Mouse (Mus musculus) heart, adult 2 months (tissue): ENCODE measurements around the gene Gm9887. TPM values are rescaled to one million over a fixed set of nuclear protein-coding genes. Genes with fewer than 3 reads are reported as not detected.
"Not testable (repeated sequence)": the region's sequence is repeated elsewhere in the genome, so short reads cannot be mapped to it uniquely, and the experiment has no call there.

Source experiments
- DNase-seq, 2 experiments: peaks; one replicate each; pipeline ENCODE4 v3.0.0; 2021
- H3K27ac ChIP-seq: fragments of 200-600 bp; 2 replicates; pipeline ENCODE4 v1.8.1; 2022
- H3K27me3 ChIP-seq: fragments of 200-500 bp; 2 replicates; pipeline ENCODE4 v1.6.1; 2012; ENCODE audit warnings: mild to moderate bottlenecking, low read length, inconsistent platforms, mixed read lengths; ENCODE audit not compliant: control insufficient read depth, insufficient read depth
- H3K36me3 ChIP-seq: fragments of 200-500 bp; 2 replicates; pipeline ENCODE4 v1.6.1; 2012; ENCODE audit warnings: low read length, inconsistent platforms; ENCODE audit not compliant: control insufficient read depth, insufficient read depth
- H3K4me1 ChIP-seq: fragments of 200-500 bp; 2 replicates; pipeline ENCODE4 v1.6.1; 2011; ENCODE audit warnings: low read length; ENCODE audit not compliant: control insufficient read depth, insufficient read depth
- H3K4me3 ChIP-seq: fragments of 200-600 bp; 2 replicates; pipeline ENCODE4 v1.8.1; 2022
- H3K79me2 ChIP-seq: fragments of 200-500 bp; replicated peaks from 2 replicates; pipeline ENCODE4 v1.6.1; 2012; ENCODE audit warnings: mild to moderate bottlenecking, inconsistent platforms, low read length, moderate library complexity, mixed read lengths; ENCODE audit not compliant: control insufficient read depth, insufficient read depth
- H3K9ac ChIP-seq: fragments of 200-500 bp; 2 replicates; pipeline ENCODE4 v1.6.1; 2012; ENCODE audit warnings: low read depth, mild to moderate bottlenecking, control low read depth, inconsistent platforms, low read length, mixed read lengths
- CTCF ChIP-seq: fragments of 200-600 bp; IDR thresholded peaks from 2 replicates; pipeline ENCODE4 v1.8.1; 2022; ENCODE audit warnings: antibody characterized with exemption, mild to moderate bottlenecking, moderate library complexity
- EP300 ChIP-seq: fragments of 200-500 bp; IDR thresholded peaks from 2 replicates; pipeline ENCODE4 v1.6.1; 2011; ENCODE audit warnings: low read depth, low read length, control low read depth; ENCODE audit not compliant: insufficient read depth
- POLR2A ChIP-seq: fragments of 200-500 bp; IDR thresholded peaks from 2 replicates; pipeline ENCODE4 v1.6.1; 2011; ENCODE audit warnings: mild to moderate bottlenecking, low read depth, low read length, control low read depth; ENCODE audit not compliant: insufficient read depth
- WGBS: fragments of 180-500 bp; shearing (Covaris S2); methylation state at CpG from one replicate; pipeline ENCODE4 v1.1.7; 2018; 5-methylcytosine and 5-hydroxymethylcytosine counted together
- intact Hi-C: fragments of 180-260 bp; cut with DNase I; formaldehyde crosslinking; loops from one replicate; pipeline ENCODE4 v1.15.1; 2025
- polyA plus RNA-seq: library from polyadenylated mRNA; depleted of rRNA; stranded (reverse); fragments of >200 nt; gene quantifications from 2 replicates; pipeline ENCODE4 v1.2.3, GENCODE M21; 2012
- total RNA-seq, 2 experiments: library from RNA; stranded (reverse); gene quantifications; 2 replicates each; pipeline ENCODE4 v1.2.3; 2021

Gm9887 gene
- total and polyA plus RNA-seq, 3 experiments: 0.39 to 0.84 (median 0.80) TPM

GRCm38 (mm10) chr12:69360997-69361899 is 11.0 kb downstream of the Gm9887 start:
- intact Hi-C loops: loop anchor here (5.0 to 10.0 kb wide), 2 partner anchors 321 to 534 kb away; partner anchors contain the start of genes Atl1, Map4k5 and Sos2
- not testable (repeated sequence) for H3K36me3 ChIP-seq, H3K27me3 ChIP-seq, H3K4me1 ChIP-seq, H3K79me2 ChIP-seq
- DNase-seq: peak; percentile 99 to 100
- Histone ChIP-seq H3K9ac (peak overlapping the region; percentile 77), H3K4me3 (peak overlapping the region; percentile 64), H3K27ac (peak overlapping the region; percentile 91)
- under 1% methylated on average over 42 of the region's 50 CpGs for WGBS
- TF ChIP-seq EP300 (peak; percentile 62; the same call in 1 of the 2 replicates), POLR2A (peak; percentile 95), CTCF (peak; percentile 35)

GRCm38 (mm10) chr12:69360655-69360996 is 11.6 kb downstream of the Gm9887 start:
- intact Hi-C loops: loop anchor here (5.0 to 10.0 kb wide), 2 partner anchors 322 to 534 kb away; partner anchors contain the start of genes Atl1, Map4k5 and Sos2
- DNase-seq: peak; percentile 47 to 74
- no peak overlapping the region for H3K9ac ChIP-seq
- H3K79me2 ChIP-seq: no peaks in the 10 kb centered on the region
- no peak overlapping the region; the same call in 1 of the 2 replicates for H3K27ac ChIP-seq
- H3K4me1 ChIP-seq: peaks cover 3% of the 10 kb centered on the region
- H3K4me3 ChIP-seq: no peak overlapping the region
- TF ChIP-seq POLR2A (no peak), CTCF (peak; percentile 86), EP300 (no peak)
- WGBS: 11% methylated on average over 5 of the region's 5 CpGs
- peaks cover 2% of the 10 kb centered on the region; the same call in 1 of the 2 replicates for H3K36me3 ChIP-seq
- H3K27me3 ChIP-seq: no peaks in the 10 kb centered on the region

DNA sequence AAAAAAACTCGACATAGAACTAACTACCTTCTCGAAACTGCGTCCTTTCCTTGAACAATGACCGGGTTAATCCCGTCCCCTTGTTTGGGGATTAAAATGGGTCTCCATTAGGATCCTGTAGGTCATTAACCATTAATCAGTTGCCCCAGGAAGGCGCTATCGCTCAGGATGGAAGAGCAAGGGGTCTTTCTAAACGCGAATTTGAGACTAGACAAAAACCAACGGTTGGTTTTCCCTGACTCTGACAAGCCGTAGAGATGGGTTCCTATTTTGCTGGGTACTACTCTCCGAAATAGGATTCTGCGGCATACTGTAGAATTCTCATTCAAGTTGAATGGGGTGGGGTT is 15.0 kb downstream of the Gm9887 start:
- peak overlapping the region; percentile 99 for H3K4me3 ChIP-seq
- peaks cover 10% of the 10 kb centered on the region for H3K36me3 ChIP-seq
- intact Hi-C loops: no loop called here
- H3K9ac ChIP-seq: peak overlapping the region; percentile 66
- H3K27ac ChIP-seq: peak overlapping the region; percentile 83
- no peaks in the 10 kb centered on the region for H3K27me3 ChIP-seq
- peaks cover 3% of the 10 kb centered on the region for H3K4me1 ChIP-seq
- H3K79me2 ChIP-seq: no peaks in the 10 kb centered on the region
- TF ChIP-seq EP300 (no peak), CTCF (peak; percentile 18; the same call in 1 of the 2 replicates)
- 6% methylated on average over 13 of the region's 13 CpGs for WGBS
- no peak for DNase-seq

DNA sequence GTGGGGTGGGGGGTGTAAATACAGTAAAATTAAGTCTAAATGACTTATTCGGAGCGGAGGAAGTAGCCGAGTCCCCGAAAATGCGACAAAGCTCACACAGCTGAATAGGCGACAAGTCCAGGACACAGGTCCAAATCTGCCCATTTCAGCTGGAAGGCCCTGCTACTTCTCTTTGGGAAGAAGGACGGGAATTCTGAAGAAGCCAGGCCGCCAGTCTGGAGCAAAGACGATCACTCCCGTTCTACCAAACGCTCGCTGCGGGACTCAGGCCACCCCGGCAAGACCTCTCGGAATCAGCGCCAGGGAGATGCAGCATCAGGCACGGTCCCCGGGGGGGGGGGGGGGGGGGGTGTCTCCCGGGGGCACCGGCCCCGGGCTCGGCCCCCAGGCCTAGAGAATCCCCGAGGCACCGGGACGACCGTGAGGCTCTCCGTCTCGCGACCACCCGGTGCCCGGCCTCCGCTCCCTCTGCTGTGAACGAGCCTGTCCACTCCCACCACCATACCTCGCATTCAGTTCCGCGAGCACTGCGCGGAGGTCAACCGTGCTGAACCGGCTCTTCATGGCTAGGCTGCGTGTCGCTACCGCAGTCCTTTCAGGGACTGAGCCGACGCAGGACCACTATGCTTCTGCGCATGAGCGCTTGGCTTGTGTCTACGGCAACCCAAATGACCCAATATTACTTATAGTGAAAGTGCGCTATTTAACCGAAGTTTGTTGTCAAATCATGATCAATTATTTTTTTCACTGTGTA is 15.5 kb downstream of the Gm9887 start, which contains the start of gene Nemf:
TSS of gene Nemf (minus strand) at position 620 of the 754 bp plus-strand sequence.
- peak; percentile 90 for DNase-seq
- H3K27me3 ChIP-seq: no peaks in the 10 kb centered on the region
- H3K27ac ChIP-seq: peak within 1 kb of the TSS; percentile 83
- H3K4me1 ChIP-seq: peaks cover 2% of the 10 kb centered on the region
- intact Hi-C loops: no loop called here
- H3K4me3 ChIP-seq: peak within 1 kb of the TSS; percentile 99
- H3K79me2 ChIP-seq: no peaks in the 10 kb centered on the region
- WGBS: under 1% methylated on average over 50 of the region's 50 CpGs
- TF ChIP-seq POLR2A: peak; percentile 97
- TF ChIP-seq EP300: peak; percentile 65; the same call in 1 of the 2 replicates
- no peak for TF ChIP-seq CTCF
- peaks cover 10% of the 10 kb centered on the region for H3K36me3 ChIP-seq
- H3K9ac ChIP-seq: peak within 1 kb of the TSS; percentile 96

GRCm38 (mm10) chr12:69351685-69352084 is 20.6 kb downstream of the Gm9887 start:
- no peaks in the 10 kb centered on the region for H3K27me3 ChIP-seq
- no peak for DNase-seq
- H3K36me3 ChIP-seq: peaks cover 10% of the 10 kb centered on the region
- no peak overlapping the region for H3K9ac ChIP-seq
- H3K4me3 ChIP-seq: no peak overlapping the region
- no peak overlapping the region for H3K27ac ChIP-seq
- H3K79me2 ChIP-seq: no peaks in the 10 kb centered on the region
- peaks cover 2% of the 10 kb centered on the region for H3K4me1 ChIP-seq
- 79% methylated on average over 1 of the region's 1 CpGs for WGBS
- TF ChIP-seq EP300 (no peak), CTCF (peak; percentile 54), POLR2A (no peak)
- intact Hi-C loops: no loop called here
